Mouse (Mus musculus) spleen, adult 2 months (tissue): Measurements from ENCODE around the gene Gatb.

Experiments
- CTCF ChIP-seq: fragments of 200-500 bp; IDR thresholded peaks from 2 replicates; pipeline ENCODE4 v1.5.1; 2011; ENCODE audit warnings: mild to moderate bottlenecking, inconsistent platforms; ENCODE audit not compliant: insufficient read depth, insufficient read length, insufficient replicate concordance; ENCODE audit errors: extremely low read depth
- POLR2A ChIP-seq: fragments of 200-500 bp; IDR thresholded peaks from 2 replicates; pipeline ENCODE4 v1.6.1; 2011; ENCODE audit warnings: low read depth, low read length, inconsistent platforms

- TF ChIP-seq CTCF (no peak), POLR2A (no peak)
Observed at GRCm38 (mm10) chr3:85599526-85599925, 25.6 kb downstream of the Gatb start.
